Mouse (Mus musculus) heart, embryonic 15.5 days (tissue): ENCODE results near the gene Gm10944. TPM values are rescaled to one million over a fixed set of nuclear protein-coding genes. Genes with fewer than 3 reads are reported as not detected.

ENCODE experiments used
- ATAC-seq: fragments of 200-750 bp; cut with Nextera tagmentation; replicated peaks from 2 replicates; pipeline ENCODE4 v1.8.0; 2017; ENCODE audit warnings: low read depth, moderate TSS enrichment; ENCODE audit not compliant: insufficient number of reproducible peaks, insufficient read depth, low FRiP score
- H3K27ac ChIP-seq: fragments of 300-500 bp; sonication (generic); 2 replicates; pipeline ENCODE4 v1.5.1; 2015; ENCODE audit warnings: mild to moderate bottlenecking, inconsistent platforms
- H3K27me3 ChIP-seq: fragments of 300-500 bp; sonication (generic); 2 replicates; pipeline ENCODE4 v1.6.1; 2015; ENCODE audit warnings: inconsistent platforms
- H3K36me3 ChIP-seq: fragments of 300-500 bp; sonication (generic); 2 replicates; pipeline ENCODE4 v1.6.1; 2015; ENCODE audit warnings: mild to moderate bottlenecking, inconsistent platforms
- H3K4me1 ChIP-seq: fragments of 300-500 bp; sonication (generic); replicated peaks from 2 replicates; pipeline ENCODE4 v1.6.1; 2015; ENCODE audit warnings: inconsistent platforms
- H3K4me2 ChIP-seq: fragments of 300-500 bp; sonication (generic); 2 replicates; pipeline ENCODE4 v1.6.1; 2015; ENCODE audit warnings: inconsistent platforms, mild to moderate bottlenecking, moderate library complexity
- H3K4me3 ChIP-seq: fragments of 300-500 bp; sonication (generic); 2 replicates; pipeline ENCODE4 v1.5.1; 2015; ENCODE audit warnings: mild to moderate bottlenecking, inconsistent platforms
- H3K9ac ChIP-seq: fragments of 300-500 bp; sonication (generic); 2 replicates; pipeline ENCODE4 v1.6.1; 2015; ENCODE audit warnings: mild to moderate bottlenecking, inconsistent platforms
- H3K9me3 ChIP-seq: fragments of 300-500 bp; sonication (generic); replicated peaks from 2 replicates; pipeline ENCODE4 v1.6.1; 2016; ENCODE audit warnings: inconsistent platforms
- WGBS: fragments of 180-500 bp; shearing (Covaris S2); methylation state at CpG from one replicate; pipeline ENCODE4 v1.1.7; 2015; ENCODE audit warnings: mixed read lengths; 5-methylcytosine and 5-hydroxymethylcytosine counted together
- polyA plus RNA-seq: library from polyadenylated mRNA; unstranded; fragments of >200 nt; fragmentation: Nextera tagmentation; extraction: Ambion mirVana; gene quantifications from 2 replicates; pipeline ENCODE4 v1.2.1, GENCODE M21; 2015

The Gm10944 gene
- not detected in 2 replicates for polyA plus RNA-seq

- Histone ChIP-seq H3K36me3 (no peaks in the 10 kb centered on the region), H3K4me2 (no peak within 1 kb of the TSS), H3K4me1 (no peaks in the 10 kb centered on the region), H3K27ac (no peak within 1 kb of the TSS), H3K9me3 (no peaks in the 10 kb centered on the region), H3K9ac (no peak within 1 kb of the TSS), H3K4me3 (no peak within 1 kb of the TSS), H3K27me3 (no peaks in the 10 kb centered on the region)
- 83% methylated on average over 1 of the region's 1 CpGs for WGBS
- no peak for ATAC-seq
Observed at GRCm38 (mm10) chr10:10681048-10681447, at the start of gene Gm10944. Gene Gm10944, plus strand, starts transcription at chr10:10681348.

DNA sequence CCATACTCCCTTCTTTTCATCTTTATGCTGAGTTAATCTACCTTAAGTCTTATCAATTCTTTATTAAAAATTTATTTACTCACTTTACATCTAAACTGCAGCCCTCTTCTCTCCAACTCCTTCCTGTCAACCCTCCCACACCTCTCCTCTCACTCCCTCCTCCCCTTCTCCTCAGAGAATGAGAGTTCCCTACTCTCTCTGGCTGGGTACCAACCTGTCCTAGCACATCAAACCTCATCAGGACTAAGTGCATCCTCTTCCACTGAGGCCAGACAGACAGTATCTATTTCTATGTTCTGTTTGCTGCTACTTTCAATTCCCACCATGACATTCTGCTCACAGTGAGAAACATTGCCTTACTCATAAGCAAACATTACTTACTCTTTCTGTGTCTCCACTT, 25.2 kb upstream of the Gm10944 start:
- Histone ChIP-seq H3K9me3 (no peaks in the 10 kb centered on the region), H3K27me3 (no peaks in the 10 kb centered on the region), H3K4me3 (no peak overlapping the region), H3K9ac (no peak overlapping the region), H3K36me3 (no peaks in the 10 kb centered on the region), H3K27ac (no peak overlapping the region), H3K4me2 (no peak overlapping the region), H3K4me1 (no peaks in the 10 kb centered on the region)
- ATAC-seq = no peak

- no peaks in the 10 kb centered on the region for H3K36me3 ChIP-seq
- ATAC-seq = no peak
- WGBS = 75% methylated on average over 4 of the region's 4 CpGs
Observed at GRCm38 (mm10) chr10:10656621-10657020, 24.5 kb upstream of the Gm10944 start.

GRCm38 (mm10) chr10:10659161-10659560, 22.0 kb upstream of the Gm10944 start:
- Histone ChIP-seq H3K9me3 (no peaks in the 10 kb centered on the region), H3K27me3 (no peaks in the 10 kb centered on the region), H3K4me1 (no peaks in the 10 kb centered on the region), H3K4me3 (no peak overlapping the region), H3K4me2 (no peak overlapping the region), H3K27ac (no peak overlapping the region), H3K36me3 (no peaks in the 10 kb centered on the region), H3K9ac (no peak overlapping the region)
- WGBS = 77% methylated on average over 3 of the region's 3 CpGs
- ATAC-seq = no peak

More at GRCm38 (mm10) chr10:10656621-10657020, 24.5 kb upstream of the Gm10944 start:
- no peaks in the 10 kb centered on the region for H3K4me1 ChIP-seq
- H3K27ac ChIP-seq = no peak overlapping the region
- H3K4me2 ChIP-seq = no peak overlapping the region
- no peak overlapping the region for H3K9ac ChIP-seq
- no peaks in the 10 kb centered on the region for H3K9me3 ChIP-seq
- no peak overlapping the region for H3K4me3 ChIP-seq
- H3K27me3 ChIP-seq = no peaks in the 10 kb centered on the region

GRCm38 (mm10) chr10:10659976-10660375, 21.2 kb upstream of the Gm10944 start:
- Histone ChIP-seq H3K27me3 (no peaks in the 10 kb centered on the region), H3K4me3 (no peak overlapping the region), H3K9me3 (no peaks in the 10 kb centered on the region), H3K9ac (no peak overlapping the region), H3K27ac (no peak overlapping the region), H3K4me2 (no peak overlapping the region), H3K36me3 (no peaks in the 10 kb centered on the region), H3K4me1 (no peaks in the 10 kb centered on the region)
- 63% methylated on average over 3 of the region's 3 CpGs for WGBS
- ATAC-seq = no peak

DNA sequence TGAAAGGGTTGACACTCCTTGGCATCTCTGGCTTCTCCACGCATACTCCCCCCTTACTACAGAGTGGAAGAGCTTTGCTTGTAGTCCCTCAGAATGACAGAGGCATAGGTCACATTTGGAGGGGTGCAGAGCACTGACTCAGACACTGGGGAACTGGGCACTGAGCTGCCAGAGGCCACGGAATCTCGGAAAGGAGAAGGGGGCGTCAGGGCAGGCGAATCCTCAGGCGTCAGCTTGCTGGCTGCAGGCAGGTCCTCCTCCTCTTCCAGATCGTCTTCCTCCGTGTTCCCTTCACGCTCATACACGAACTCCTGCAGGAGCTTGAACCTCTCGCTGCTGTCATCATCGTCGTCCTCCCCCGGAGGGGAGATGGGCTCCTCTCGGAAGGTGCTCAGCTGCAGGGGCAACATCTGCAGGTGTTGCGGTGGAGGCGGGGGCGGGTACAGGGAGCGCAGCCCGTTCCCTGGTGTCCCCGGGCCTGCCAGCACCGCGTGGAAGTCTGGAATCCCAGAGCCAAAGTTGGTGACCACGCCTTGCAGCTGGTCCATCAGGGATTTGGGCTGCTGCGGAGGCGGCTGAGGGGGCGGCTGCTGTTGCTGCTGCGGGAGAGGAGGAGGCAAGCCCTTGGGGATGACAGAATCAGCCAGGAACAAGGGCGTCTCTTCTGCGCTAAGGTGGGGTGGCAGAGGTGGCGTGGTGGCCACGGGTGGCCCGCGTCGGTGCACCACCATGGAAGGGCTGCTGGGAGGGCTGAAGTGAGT, 7.9 kb downstream of the Gm10944 start:
- Histone ChIP-seq H3K4me1 (peaks cover 10% of the 10 kb centered on the region), H3K27me3 (peaks cover 7% of the 10 kb centered on the region; the same call in 1 of the 2 replicates), H3K4me2 (peak overlapping the region; percentile 86), H3K9ac (no peak overlapping the region), H3K4me3 (peak overlapping the region; percentile 50), H3K9me3 (no peaks in the 10 kb centered on the region), H3K36me3 (no peaks in the 10 kb centered on the region), H3K27ac (no peak overlapping the region)
- no peak for ATAC-seq
- WGBS = 2% methylated on average over 35 of the region's 35 CpGs

- Histone ChIP-seq H3K9me3 (no peaks in the 10 kb centered on the region), H3K4me2 (peak overlapping the region; percentile 86), H3K27me3 (peaks cover 7% of the 10 kb centered on the region; the same call in 1 of the 2 replicates), H3K4me1 (peaks cover 10% of the 10 kb centered on the region), H3K36me3 (no peaks in the 10 kb centered on the region), H3K27ac (no peak overlapping the region), H3K4me3 (peak overlapping the region; percentile 50), H3K9ac (no peak overlapping the region)
- WGBS = 26% methylated on average over 11 of the region's 11 CpGs
- no peak for ATAC-seq
Observed at GRCm38 (mm10) chr10:10689668-10690223, 8.6 kb downstream of the Gm10944 start.

- Histone ChIP-seq H3K27me3 (no peaks in the 10 kb centered on the region), H3K4me1 (no peaks in the 10 kb centered on the region), H3K36me3 (no peaks in the 10 kb centered on the region), H3K9me3 (no peaks in the 10 kb centered on the region), H3K4me2 (no peak overlapping the region), H3K4me3 (no peak overlapping the region), H3K9ac (no peak overlapping the region), H3K27ac (no peak overlapping the region)
- no peak for ATAC-seq
- WGBS = 70% methylated on average over 6 of the region's 6 CpGs
Observed at GRCm38 (mm10) chr10:10697497-10697896, 16.3 kb downstream of the Gm10944 start.

- Histone ChIP-seq H3K9me3 (no peaks in the 10 kb centered on the region), H3K4me3 (no peak overlapping the region), H3K4me2 (no peak overlapping the region), H3K27me3 (no peaks in the 10 kb centered on the region), H3K36me3 (no peaks in the 10 kb centered on the region), H3K4me1 (no peaks in the 10 kb centered on the region), H3K9ac (no peak overlapping the region), H3K27ac (no peak overlapping the region)
- WGBS = 38% methylated on average over 1 of the region's 1 CpGs
- ATAC-seq = no peak
Observed at GRCm38 (mm10) chr10:10700903-10701302, 19.8 kb downstream of the Gm10944 start.

DNA sequence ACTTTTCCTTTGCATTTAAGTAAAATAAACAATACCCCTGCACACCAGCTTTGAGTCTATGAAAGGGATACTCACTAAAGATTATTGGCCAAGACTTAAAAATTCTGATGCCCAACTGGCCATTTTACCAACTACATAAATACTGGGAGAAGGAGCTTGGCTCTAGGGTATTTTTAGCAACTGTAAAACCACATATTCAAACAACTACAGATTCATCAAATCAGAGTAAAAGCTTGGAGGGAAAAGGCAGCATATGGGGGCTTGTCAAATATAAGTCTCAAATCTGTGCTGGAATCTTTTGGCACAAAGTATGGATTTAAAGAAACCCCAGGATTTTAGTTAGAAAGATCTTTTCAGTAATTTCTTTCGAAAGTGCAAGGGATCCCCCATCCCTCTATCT, 20.2 kb downstream of the Gm10944 start:
- no peak overlapping the region for H3K9ac ChIP-seq
- ATAC-seq = no peak
- no peaks in the 10 kb centered on the region for H3K36me3 ChIP-seq
- H3K27me3 ChIP-seq = no peaks in the 10 kb centered on the region
- H3K4me1 ChIP-seq = no peaks in the 10 kb centered on the region
- no peak overlapping the region for H3K4me3 ChIP-seq
- WGBS = 82% methylated on average over 1 of the region's 1 CpGs
- H3K27ac ChIP-seq = no peak overlapping the region
- no peaks in the 10 kb centered on the region for H3K9me3 ChIP-seq
- H3K4me2 ChIP-seq = no peak overlapping the region

GRCm38 (mm10) chr10:10708031-10708430, 26.9 kb downstream of the Gm10944 start:
- no peaks in the 10 kb centered on the region for H3K9me3 ChIP-seq
- H3K36me3 ChIP-seq = no peaks in the 10 kb centered on the region
- no peak overlapping the region for H3K9ac ChIP-seq
- H3K4me3 ChIP-seq = no peak overlapping the region
- 68% methylated on average over 1 of the region's 1 CpGs for WGBS
- H3K4me2 ChIP-seq = no peak overlapping the region
- H3K27ac ChIP-seq = no peak overlapping the region
- no peaks in the 10 kb centered on the region for H3K27me3 ChIP-seq
- no peak for ATAC-seq
- H3K4me1 ChIP-seq = no peaks in the 10 kb centered on the region

GRCm38 (mm10) chr10:10710359-10710758, 29.2 kb downstream of the Gm10944 start:
- Histone ChIP-seq H3K9ac (no peak overlapping the region), H3K27ac (no peak overlapping the region), H3K36me3 (no peaks in the 10 kb centered on the region), H3K4me3 (no peak overlapping the region), H3K4me1 (no peaks in the 10 kb centered on the region), H3K9me3 (no peaks in the 10 kb centered on the region), H3K4me2 (no peak overlapping the region), H3K27me3 (no peaks in the 10 kb centered on the region)
- WGBS = 86% methylated on average over 2 of the region's 2 CpGs
- ATAC-seq = no peak
